Mouse (Mus musculus): Measurements from ENCODE around the gene Psmd4.
A peak's percentile ranks its signal among the peaks of the same experiment; 100 is the strongest.
"Not testable (repeated sequence)": the region's sequence is repeated elsewhere in the genome, so short reads cannot be mapped to it uniquely, and the experiment has no call there.

The Psmd4 gene

DNA sequence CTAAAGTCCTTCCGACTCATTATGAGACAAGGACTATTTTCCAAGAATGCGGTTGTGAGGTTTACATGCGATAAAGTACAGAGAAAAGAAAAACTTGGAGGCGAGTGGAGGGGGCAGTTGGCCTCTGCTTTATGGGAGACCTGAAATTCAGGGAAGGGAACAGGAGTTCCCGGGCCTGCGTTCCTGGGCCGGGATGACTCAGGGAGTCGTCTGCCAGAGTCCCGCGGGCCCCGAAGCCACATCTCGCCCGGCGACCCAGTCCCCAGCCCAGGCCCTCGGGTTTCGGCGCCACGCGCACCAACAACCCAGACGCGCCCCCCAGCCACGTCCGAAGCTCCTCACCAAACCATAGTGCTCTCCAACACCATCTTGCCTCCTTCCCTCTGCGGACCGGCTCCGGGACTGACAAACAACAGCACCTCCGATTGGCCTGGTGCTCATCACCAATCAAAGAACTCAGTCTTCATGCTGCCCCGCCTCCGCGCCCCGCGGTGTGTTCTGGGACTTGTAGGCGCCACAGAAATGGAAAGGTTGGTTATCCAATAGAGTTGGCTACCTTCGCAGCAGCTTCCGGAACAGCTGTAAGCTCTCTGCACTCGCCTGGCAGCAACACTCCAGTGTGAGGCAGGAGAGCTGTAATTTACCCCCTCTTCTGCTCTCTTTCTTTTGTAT is at the start of gene Psmd4:
TSS of gene Psmd4 (minus strand) at position 449 of the 672 bp plus-strand sequence.
- peak; percentile 99 for ATAC-seq (ENCODE audit: insufficient number of reproducible peaks, low FRiP score, low TSS enrichment)

DNA sequence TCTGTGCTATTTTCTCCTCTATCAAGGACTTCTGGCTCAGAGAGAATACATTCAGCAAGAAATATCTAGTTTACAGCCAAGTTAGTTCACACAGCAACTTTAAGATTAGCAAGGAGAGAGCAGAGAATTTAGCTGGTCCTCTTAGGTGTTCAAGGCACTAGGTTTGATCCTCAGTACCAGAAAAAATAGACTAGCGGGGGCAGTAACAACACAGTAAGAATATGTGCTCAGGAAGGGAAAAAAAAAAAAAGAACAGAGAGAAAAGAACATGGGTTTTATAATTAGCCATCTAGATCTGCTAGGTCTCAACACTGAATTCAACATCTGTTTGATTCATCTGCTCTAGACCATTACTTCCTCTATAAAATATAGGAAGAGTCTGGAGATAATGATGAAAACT is 45.7 kb upstream of the Psmd4 start:
- no peak for ATAC-seq (ENCODE audit: insufficient number of reproducible peaks, low FRiP score, low TSS enrichment)

DNA sequence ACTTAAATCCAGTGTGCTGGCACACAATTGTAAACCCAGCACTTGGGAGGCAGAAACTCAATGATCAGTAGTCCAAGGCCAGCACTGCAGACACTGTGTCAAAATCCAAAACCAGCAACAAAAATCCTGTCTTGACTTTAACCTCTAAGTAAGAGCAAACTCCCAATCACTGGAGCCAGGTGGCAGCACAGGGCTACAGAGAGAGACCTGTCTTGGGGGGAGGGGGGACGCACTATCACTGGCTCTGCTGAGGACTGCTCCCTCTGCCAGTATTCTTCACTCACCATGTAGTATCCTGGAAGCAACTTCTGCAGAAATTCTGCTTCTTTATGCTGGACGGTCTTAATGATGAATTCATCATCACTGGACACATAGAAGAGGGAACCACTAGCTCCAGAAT is 29.2 kb upstream of the Psmd4 start:
- ATAC-seq (ENCODE audit: insufficient number of reproducible peaks, low FRiP score, low TSS enrichment), result no peak

DNA sequence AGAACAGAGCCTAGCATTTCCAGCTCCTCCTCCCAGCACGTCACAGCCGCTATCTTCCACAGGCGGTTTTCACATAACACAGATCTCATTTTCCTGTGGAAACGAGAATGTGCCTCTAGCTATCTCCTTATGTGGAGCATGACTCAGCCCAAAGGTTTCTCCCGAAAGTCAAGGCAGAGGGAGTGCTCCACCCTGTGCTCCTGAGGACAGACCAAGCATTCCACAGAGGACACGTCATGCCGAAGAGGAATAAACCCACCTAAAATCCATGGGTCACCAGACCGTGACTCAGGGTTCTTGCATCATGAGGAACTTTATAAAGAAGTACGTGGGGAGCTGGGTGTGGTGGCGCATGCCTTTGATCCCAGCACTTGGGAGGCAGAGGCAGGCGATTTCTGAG is 24.2 kb upstream of the Psmd4 start:
- ATAC-seq (ENCODE audit: insufficient number of reproducible peaks, low FRiP score, low TSS enrichment), result no peak

DNA sequence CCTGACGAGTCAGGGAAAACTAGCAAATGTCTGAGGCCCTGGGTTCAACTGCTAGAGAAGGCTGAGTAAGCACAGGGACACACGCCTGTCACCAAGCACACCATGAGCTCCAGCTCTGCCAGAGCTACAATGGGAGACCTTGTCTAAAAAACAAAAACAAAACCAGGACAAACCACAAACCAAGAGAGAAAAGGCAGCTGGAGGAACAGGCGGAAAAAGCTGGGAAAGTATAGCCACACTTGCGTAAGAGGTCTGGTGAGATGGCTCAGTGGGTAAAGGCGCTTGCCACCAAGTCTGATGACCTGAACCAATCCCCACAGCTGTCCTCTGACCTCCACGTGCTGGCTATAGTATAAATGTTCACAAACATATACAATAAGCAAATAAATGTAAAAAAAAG is 23.7 kb upstream of the Psmd4 start:
- no peak for ATAC-seq (ENCODE audit: insufficient number of reproducible peaks, low FRiP score, low TSS enrichment)

DNA sequence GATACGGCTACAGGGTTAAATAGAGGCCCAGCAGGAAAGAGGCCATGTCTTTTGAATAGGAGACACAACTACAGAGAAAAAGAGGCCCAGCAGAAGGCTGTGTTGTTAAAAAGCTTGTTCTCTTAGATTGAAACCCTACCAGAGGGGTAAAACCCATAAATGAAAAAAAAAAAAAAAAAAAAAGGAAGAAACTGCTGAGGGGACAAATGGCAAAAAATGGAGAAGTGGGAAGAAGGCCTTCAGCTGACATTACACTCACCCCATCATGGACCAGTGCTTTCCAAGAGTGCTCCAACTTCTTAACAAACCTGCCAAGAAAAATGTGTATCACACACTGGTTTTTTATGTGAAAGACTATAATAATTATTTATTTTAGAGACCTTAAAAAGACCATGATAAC is 23.1 kb upstream of the Psmd4 start:
- ATAC-seq (ENCODE audit: insufficient number of reproducible peaks, low FRiP score, low TSS enrichment), result no peak

DNA sequence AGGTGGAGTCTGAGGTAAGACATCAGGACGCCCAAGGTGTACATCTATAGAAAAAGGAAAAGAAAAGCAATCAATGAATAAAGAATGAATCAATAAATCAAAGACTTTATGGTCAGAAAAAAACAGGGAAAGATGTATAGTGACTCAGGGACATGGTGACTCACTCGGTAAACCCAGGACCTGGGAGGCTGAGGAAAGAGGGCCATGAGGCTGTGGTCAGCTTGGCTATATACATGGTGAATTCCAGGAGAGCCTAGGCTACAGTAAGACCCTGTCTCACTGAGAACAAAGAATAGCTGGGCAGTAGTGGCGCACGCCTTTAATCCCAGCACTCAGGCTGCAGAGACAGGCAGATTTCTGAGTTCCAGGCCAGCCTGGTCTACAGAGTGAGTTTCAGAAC is 21.3 kb upstream of the Psmd4 start:
- ATAC-seq (ENCODE audit: insufficient number of reproducible peaks, low FRiP score, low TSS enrichment), result no peak

DNA sequence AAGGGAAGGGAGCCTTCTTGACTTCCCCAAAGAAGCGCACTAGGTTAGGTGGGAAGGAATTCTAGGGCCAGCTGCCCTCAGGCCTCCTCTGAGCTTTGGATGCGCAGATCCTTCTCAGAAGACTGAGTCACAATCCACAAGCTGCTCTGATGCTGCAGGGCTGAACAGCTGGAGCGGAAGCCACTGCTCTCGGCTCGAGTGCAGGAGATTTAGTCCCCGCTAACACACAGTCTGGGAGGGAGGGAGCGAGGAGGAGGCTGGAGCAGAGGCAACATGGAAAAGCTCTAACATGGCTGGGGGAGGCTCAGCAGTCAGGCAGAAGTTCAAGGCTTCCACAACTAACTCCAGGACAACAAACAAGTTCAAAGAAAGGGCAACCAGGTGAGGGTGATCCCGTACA is 15.7 kb upstream of the Psmd4 start:
- no peak for ATAC-seq (ENCODE audit: insufficient number of reproducible peaks, low FRiP score, low TSS enrichment)

DNA sequence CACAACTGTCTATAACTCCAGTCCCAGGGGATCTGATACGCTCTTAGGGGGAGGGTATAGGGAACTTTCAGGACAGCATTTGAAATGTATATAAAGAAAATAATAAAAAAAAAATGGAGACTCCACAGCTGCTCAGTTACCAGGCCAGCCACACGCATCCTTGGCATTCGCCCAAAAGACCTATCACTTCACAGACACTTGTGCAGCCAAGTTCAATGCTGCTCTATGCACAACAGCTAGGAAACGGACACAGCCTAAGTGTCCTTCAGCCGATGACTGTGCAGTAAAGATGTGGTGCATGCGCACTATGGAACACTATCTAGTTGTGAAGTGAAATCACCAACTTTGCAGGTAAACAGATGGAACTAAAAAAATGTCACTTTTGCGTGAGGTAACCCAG is 13.9 kb upstream of the Psmd4 start:
- no peak for ATAC-seq (ENCODE audit: insufficient number of reproducible peaks, low FRiP score, low TSS enrichment)

DNA sequence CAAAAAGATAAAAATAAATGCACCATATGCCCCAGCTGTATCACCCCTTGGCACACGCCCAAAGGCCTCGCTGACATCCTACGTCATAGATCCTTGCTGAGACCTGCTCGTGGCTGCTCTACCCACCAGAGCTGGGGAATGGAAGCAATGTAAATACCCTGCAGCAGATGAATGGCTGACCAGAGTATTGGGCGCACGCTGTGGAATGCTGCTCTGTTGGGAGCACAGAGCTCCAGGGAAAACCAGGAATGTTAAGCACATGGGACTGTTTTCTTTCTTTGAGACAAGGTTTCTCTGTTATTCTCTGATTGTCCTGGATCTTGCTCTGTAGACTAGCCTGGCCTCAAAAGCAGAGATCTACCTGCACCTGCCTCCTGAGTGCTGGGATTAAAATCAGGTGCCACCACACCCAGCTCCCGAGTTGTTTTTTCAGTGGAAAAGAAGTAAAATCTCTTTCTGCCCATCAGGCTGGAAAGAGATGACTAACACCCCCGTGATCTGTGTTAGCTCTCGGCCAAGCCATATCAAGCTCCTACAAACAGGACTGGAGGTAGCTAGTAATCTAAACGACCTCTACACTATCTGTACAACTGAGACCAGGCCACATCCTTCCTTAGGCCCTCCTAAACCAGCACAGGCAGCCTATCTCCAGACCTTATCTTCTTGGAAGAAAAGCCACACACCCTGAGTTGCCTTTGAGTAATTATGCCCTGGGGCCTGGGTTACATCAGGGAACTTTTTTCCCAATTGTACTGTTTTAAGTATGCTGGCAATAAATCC is 12.3 kb upstream of the Psmd4 start:
- no peak for ATAC-seq (ENCODE audit: insufficient number of reproducible peaks, low FRiP score, low TSS enrichment)

DNA sequence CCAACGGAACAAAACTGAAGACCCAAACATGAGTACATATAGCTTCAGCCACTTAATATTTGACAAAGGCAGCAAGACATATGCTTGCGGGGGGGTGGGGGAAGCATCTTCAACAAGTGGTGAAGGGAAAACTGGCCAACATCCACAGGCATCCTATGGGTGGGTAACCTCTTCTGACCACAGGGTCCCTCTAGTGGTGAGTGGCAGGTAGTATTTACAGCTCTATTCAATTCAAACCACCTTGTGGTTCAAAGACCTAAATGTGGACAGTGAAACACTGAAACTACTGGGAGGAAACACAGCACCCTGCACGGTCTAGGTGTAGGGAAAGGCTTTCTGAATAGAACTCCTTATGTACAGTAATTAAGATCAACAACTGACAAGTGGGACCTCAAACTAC is 11.3 kb upstream of the Psmd4 start:
- peak; percentile 31; the same call in 1 of the 2 replicates for ATAC-seq (ENCODE audit: insufficient number of reproducible peaks, low FRiP score, low TSS enrichment)

DNA sequence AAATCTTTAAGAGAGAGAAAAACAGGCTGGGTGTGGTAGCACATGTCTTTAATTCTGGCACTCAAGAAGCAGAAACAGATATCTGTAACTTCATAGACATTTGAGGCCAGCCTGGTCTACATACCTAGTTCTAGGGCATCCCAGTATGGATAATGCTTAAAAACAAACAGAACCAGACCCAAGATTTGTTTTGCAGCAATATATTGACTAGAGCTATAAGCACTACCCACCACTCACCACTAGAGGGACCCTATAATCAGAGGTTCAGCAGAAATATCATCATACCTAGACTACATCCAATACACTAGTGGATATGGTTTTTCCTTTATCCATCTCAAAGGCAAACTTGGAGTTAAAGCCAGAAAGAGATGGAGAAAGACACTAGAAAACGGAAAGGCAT is 10.5 kb upstream of the Psmd4 start:
- ATAC-seq (ENCODE audit: insufficient number of reproducible peaks, low FRiP score, low TSS enrichment), result no peak

DNA sequence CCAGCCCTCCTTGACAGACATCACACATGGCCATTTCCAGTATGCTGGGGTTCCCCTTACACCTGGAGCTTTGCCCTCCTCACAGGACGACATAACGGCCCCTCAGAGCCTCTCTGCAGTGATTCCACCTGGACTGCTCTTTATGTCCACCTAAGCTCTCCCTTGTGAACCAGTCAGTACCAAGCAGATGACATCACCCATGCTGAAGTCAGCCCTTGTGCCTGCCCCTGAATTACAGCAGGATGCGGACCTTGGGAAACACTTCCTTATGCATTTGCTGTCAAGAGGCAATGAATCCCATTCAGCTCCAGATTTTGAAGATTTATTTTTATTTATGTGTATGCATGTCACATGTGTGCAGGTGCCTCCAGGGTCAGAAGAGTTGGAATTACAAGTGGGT is 5.5 kb upstream of the Psmd4 start:
- ATAC-seq (ENCODE audit: insufficient number of reproducible peaks, low FRiP score, low TSS enrichment), result no peak

DNA sequence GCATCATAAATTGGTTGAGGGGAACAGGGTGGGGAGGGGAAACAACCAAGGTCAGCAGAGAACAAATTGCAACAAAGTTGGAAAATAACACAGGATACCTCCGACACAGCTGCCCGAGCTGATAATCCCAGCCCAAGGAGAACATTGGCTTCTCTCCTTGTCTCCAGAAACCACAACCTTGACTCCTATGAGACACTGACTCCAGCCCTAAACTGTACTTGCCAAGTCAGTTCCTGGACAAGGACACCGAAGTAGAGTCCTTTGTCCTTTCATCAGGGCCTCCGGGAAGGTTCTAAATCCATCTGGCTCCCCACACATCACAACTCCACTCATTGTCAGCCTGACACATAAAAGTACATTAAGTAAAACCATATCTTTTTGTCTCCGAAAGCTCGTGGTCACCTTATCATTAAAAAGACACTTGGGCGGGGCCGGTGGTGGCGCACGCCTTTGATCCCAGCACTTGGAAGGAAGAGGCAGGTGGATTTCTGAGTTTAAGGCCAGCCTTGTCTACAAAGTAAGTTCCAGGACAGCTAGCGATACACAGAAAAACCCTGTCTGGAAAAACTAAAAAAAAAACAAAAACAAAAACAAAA is 4.1 kb upstream of the Psmd4 start:
- no peak for ATAC-seq (ENCODE audit: insufficient number of reproducible peaks, low FRiP score, low TSS enrichment)

DNA sequence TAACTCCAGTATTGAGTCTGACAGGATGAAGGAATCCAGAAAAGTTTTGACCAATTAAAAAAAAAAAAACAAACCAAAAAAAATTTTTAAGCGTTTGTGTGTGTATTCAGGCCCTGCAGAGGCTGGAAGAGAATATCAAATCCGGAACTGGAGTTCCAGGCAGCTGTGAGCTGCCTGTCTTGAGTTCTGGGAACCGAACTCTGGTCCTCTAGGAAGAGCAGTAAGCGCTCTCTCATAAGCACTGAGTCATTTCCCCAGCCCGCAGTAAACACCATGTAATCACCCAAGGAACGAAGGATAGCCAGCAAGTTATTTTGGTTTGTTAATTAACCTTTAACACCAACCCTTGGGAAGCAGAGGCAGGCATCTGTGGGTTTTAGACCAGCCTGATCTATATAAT is 837 bp upstream of the Psmd4 start:
- ATAC-seq (ENCODE audit: insufficient number of reproducible peaks, low FRiP score, low TSS enrichment), result no peak

DNA sequence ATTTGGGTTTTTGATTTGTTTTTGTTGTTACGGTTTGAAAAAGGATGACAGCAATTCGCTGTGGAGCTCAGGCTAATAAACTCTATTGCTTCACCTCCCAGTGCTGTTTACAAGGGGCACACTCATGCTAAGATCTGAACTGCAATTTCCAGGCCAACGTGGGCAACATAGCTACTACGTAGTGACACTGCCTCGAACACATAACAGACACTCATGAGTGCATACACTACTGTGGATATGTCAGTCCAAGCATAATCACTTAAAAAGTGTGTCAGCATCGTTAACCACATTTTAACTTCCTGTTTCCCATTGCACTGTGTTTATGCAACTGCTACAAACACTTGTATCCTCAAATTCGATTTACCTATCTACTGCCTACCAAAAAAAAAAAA is 420 bp upstream of the Psmd4 start:
- peak; percentile 41; the same call in 1 of the 2 replicates for ATAC-seq (ENCODE audit: insufficient number of reproducible peaks, low FRiP score, low TSS enrichment)

DNA sequence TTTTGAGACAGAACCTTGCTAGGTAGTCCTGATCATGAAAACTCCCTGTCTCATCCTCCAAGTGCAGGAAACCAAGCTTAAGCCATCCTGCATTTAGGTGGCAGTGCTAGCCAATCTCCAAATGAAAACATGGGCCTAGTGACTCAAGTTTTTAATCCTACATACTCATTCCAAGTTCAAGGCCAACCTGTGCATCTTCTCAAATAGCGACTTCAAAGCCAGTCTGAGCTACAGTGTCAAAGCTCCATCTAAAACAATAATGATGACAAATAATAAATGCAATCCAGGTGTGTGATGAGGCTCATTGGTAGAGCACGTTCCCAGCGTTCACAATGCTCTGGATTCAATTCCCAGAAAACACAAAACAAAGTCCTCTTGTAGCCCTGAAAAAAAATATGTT is 789 bp downstream of the Psmd4 start:
- no peak for ATAC-seq (ENCODE audit: insufficient number of reproducible peaks, low FRiP score, low TSS enrichment)

DNA sequence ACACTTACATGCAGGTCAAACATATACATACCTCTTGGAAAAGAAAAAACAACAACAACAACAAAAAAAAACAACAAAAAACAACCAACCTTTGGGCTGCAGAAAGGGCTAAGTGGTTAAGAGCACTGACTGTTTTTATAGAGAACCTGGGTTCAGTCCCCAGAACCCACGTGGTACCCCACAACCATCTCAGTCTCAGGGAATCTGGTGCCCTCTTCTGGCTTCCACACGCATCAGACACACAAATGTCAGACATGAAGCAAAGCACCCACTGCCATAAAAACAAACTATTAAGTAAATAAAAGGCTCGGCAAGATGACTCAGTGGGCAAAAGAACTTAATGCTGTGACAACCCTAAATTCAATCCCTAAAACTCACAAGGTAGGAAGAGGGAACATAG is 12.5 kb downstream of the Psmd4 start:
- ATAC-seq (ENCODE audit: insufficient number of reproducible peaks, low FRiP score, low TSS enrichment), result no peak

DNA sequence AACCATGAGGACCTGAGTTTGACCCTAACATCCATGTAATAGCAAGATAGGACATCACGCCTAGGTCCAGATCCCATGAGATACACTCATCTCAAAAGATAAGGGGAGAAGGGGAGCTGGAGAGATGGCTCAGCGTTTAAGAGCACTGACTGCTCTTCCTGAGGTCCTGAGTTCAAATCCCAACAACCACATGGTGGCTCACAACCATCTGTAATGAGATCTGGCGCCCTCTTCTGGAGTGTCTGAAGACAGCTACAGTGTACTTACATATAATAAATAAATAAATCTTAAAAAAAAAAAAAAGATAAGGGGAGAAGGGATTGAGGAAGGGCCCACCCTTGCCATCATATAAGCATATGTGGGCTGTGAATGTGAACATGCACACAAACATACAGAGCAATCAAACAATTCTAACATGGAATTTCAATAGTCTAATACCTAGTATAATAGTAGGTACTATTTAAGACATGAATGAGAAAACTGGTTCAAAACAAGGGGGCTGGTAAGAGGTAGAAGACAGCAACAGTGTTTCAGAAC is 13.1 kb downstream of the Psmd4 start:
- ATAC-seq (ENCODE audit: insufficient number of reproducible peaks, low FRiP score, low TSS enrichment), result not testable (repeated sequence)

DNA sequence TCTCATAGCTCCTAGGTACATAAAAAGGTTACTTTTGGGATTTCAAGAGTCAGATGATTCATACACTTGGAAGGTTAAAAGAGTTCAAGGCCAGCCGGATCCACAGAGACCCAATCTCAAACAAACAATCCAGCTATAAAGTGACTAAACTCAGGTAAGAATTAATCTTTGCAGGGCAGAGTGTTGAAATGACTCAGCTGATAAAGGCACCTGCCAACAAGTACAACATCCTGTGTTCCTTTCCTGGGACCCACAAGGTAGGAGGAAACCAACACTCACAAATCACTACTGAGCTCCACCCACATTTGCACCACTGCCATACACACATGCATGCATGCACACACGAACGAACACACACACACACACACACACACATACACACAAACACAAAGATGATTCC is 13.8 kb downstream of the Psmd4 start:
- ATAC-seq (ENCODE audit: insufficient number of reproducible peaks, low FRiP score, low TSS enrichment), result no peak

DNA sequence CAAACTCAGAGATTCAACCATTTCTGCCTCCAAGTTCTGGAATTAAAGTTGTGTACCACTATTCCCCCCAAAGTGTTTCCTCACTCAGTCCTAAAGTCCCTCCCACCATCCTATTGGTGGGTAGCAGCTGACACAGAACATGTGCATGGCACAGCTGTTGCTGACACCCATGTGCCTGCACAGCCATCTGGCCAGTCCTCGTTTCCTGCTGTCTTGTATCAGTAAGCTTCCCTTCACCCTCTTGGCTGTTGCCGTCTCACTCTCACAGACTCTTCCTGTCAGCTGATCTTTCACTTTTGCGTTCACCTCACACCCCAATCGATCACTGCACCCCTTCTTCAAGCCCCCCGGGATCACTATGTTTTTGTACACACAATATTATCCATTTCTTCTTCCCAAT is 14.7 kb downstream of the Psmd4 start:
- no peak; the same call in 1 of the 2 replicates for ATAC-seq (ENCODE audit: insufficient number of reproducible peaks, low FRiP score, low TSS enrichment)

Data from cerebellum, adult (tissue).